Mouse (Mus musculus): Measurements from ENCODE around the gene Afap1l2.

- TF ChIP-seq CTCF (IDR thresholded peaks at IDR 0.05; ENCODE audit: borderline replicate concordance, extremely low read depth, insufficient read depth, insufficient read length) (no peak), POLR2A (IDR thresholded peaks at IDR 0.05; ENCODE audit: borderline replicate concordance, extremely low read depth, insufficient read depth, insufficient read length, poor library complexity, severe bottlenecking) (no peak)
Measured at GRCm38 (mm10) chr19:56994653-56995052, 13.4 kb downstream of the Afap1l2 start.

Data from brain, embryonic 14.5 days (tissue).